Mouse (Mus musculus) kidney, embryonic 14.5 days (tissue): ENCODE measurements around the gene Nacad. TPM values are rescaled to one million over a fixed set of nuclear protein-coding genes. Genes with fewer than 3 reads are reported as not detected.

ENCODE experiments used
- ATAC-seq: fragments of 200-750 bp; cut with Nextera tagmentation; 2 replicates; pipeline ENCODE4 v1.8.0; 2017; ENCODE audit warnings: moderate number of reproducible peaks, mild to moderate bottlenecking, moderate TSS enrichment, moderate library complexity; ENCODE audit not compliant: low FRiP score, low TSS enrichment
- H3K27ac ChIP-seq: fragments of 300-500 bp; sonication (generic); 2 replicates; pipeline ENCODE4 v1.5.1; 2014; ENCODE audit warnings: low read depth, mild to moderate bottlenecking, low read length, moderate library complexity, mixed read lengths
- H3K27me3 ChIP-seq: fragments of 300-500 bp; sonication (generic); 2 replicates; pipeline ENCODE4 v1.6.1; 2014; ENCODE audit warnings: mild to moderate bottlenecking, low read length; ENCODE audit not compliant: control insufficient read depth, insufficient read depth
- H3K36me3 ChIP-seq: fragments of 300-500 bp; sonication (generic); 2 replicates; pipeline ENCODE4 v1.6.1; 2014; ENCODE audit warnings: low read length, mixed read lengths; ENCODE audit not compliant: control insufficient read depth, insufficient read depth
- H3K4me1 ChIP-seq: fragments of 300-500 bp; sonication (generic); 2 replicates; pipeline ENCODE4 v1.6.1; 2014; ENCODE audit warnings: low read length, mixed read lengths; ENCODE audit not compliant: control insufficient read depth, insufficient read depth
- H3K4me2 ChIP-seq: fragments of 300-500 bp; sonication (generic); replicated peaks from 2 replicates; pipeline ENCODE4 v1.6.1; 2014; ENCODE audit warnings: low read depth, mild to moderate bottlenecking, low read length
- H3K4me3 ChIP-seq: fragments of 300-500 bp; sonication (generic); 2 replicates; pipeline ENCODE4 v1.5.1; 2014; ENCODE audit warnings: mild to moderate bottlenecking, low read length
- H3K9ac ChIP-seq: fragments of 300-500 bp; sonication (generic); 2 replicates; pipeline ENCODE4 v1.6.1; 2014; ENCODE audit warnings: low read depth, mild to moderate bottlenecking, low read length, moderate library complexity
- H3K9me3 ChIP-seq: fragments of 300-500 bp; sonication (generic); 2 replicates; pipeline ENCODE4 v1.6.1; 2016; ENCODE audit warnings: low read length; ENCODE audit not compliant: control insufficient read depth
- WGBS: fragments of 180-500 bp; shearing (Covaris S2); extraction: QIAGEN DNeasy Blood & Tissue Kit; methylation state at CpG from one replicate; pipeline ENCODE4 v1.1.7; 2014; 5-methylcytosine and 5-hydroxymethylcytosine counted together
- polyA plus RNA-seq: library from polyadenylated mRNA; unstranded; fragments of >200 nt; fragmentation: Nextera tagmentation; extraction: Ambion mirVana; gene quantifications from 2 replicates; pipeline ENCODE4 v1.2.1, GENCODE M21; 2014

The Nacad gene
- polyA plus RNA-seq, 1 experiment from 2014 or later: 0.77 TPM

GRCm38 (mm10) chr11:6590933-6591675 is 14.7 kb downstream of the Nacad start:
- no peak for ATAC-seq
- no peaks in the 10 kb centered on the region for H3K9me3 ChIP-seq
- peaks cover 87% of the 10 kb centered on the region for H3K36me3 ChIP-seq
- no peaks in the 10 kb centered on the region for H3K27me3 ChIP-seq
- no peak overlapping the region for H3K4me2 ChIP-seq
- no peak overlapping the region for H3K9ac ChIP-seq
- WGBS: 90% methylated on average over 10 of the region's 10 CpGs
- no peak overlapping the region for H3K27ac ChIP-seq
- no peaks in the 10 kb centered on the region for H3K4me1 ChIP-seq
- no peak overlapping the region for H3K4me3 ChIP-seq

GRCm38 (mm10) chr11:6589838-6590237 is 16.0 kb downstream of the Nacad start:
- 90% methylated on average over 7 of the region's 7 CpGs for whole genome bisulfite sequencing

GRCm38 (mm10) chr11:6588295-6588694 is 17.6 kb downstream of the Nacad start:
- Histone ChIP-seq H3K9ac (no peak overlapping the region), H3K4me2 (no peak overlapping the region), H3K4me1 (no peaks in the 10 kb centered on the region), H3K36me3 (peaks cover 72% of the 10 kb centered on the region), H3K4me3 (no peak overlapping the region), H3K9me3 (no peaks in the 10 kb centered on the region), H3K27ac (no peak overlapping the region), H3K27me3 (no peaks in the 10 kb centered on the region)
- WGBS: 86% methylated on average over 7 of the region's 7 CpGs
- no peak for ATAC-seq

More at GRCm38 (mm10) chr11:6589838-6590237, 16.0 kb downstream of the Nacad start:
- Histone ChIP-seq H3K4me1 (no peaks in the 10 kb centered on the region), H3K4me2 (no peak overlapping the region), H3K9me3 (no peaks in the 10 kb centered on the region), H3K27ac (no peak overlapping the region), H3K4me3 (no peak overlapping the region), H3K27me3 (no peaks in the 10 kb centered on the region), H3K9ac (no peak overlapping the region), H3K36me3 (peaks cover 82% of the 10 kb centered on the region)
- ATAC-seq: no peak

DNA sequence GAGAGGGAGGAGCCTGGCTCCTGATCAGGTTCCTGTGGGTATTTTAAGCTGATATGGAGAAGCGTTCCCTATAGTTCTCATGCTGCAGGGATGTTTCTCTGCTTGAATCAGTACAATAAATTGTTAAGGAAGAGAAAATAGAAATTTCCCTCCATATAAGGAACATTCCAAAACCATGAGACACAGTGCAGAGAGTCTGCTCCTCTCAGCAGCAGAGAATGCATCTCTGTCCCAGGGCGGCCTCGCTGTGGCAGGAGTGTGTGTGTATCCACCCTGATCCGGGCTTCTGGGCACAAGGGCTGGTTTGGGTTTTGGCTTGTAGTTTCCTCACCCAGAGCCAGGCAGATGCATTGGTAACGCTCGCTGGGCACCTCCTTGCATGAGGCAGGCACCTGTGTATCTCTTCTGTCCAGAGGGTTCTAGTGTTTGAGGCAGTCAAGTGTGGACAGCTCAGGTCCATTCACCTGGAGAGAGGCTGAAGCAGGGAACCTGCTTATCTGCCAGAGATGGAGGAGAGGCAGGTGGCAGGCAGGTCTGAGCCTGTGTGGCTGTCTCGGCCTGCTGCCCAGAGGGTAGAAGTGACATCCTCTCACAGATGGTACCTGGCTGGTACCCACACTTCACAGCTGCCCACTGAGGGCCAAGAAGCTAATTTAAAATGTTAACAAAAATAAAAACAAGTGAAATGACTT is 18.5 kb downstream of the Nacad start:
- WGBS: 93% methylated on average over 7 of the region's 7 CpGs
- Histone ChIP-seq H3K4me3 (no peak overlapping the region), H3K27ac (no peak overlapping the region)

DNA sequence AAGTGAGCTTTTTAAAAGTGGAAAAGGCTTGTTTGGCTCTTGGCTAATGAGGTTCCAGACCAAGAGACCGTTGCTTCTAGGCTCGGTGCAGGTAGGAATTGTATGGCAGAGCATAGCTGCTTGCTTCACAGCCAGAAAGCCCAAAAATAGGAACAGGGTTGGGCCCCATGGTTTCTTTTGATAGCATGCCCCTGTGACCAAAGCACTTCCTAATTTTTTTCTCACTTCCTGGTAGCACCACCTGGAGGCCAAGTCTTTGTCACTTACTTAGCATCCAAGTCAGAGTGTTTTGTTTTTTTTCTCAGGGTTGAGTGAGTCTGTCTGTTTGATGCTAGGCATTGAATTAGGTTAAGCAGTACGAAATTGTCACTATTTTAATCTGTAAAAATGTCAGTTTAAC is 19.2 kb downstream of the Nacad start:
- H3K9ac ChIP-seq: no peak overlapping the region
- no peak for ATAC-seq
- WGBS: 84% methylated on average over 3 of the region's 3 CpGs
- H3K4me3 ChIP-seq: no peak overlapping the region
- no peaks in the 10 kb centered on the region for H3K4me1 ChIP-seq
- peaks cover 56% of the 10 kb centered on the region for H3K36me3 ChIP-seq
- H3K27me3 ChIP-seq: no peaks in the 10 kb centered on the region
- H3K9me3 ChIP-seq: no peaks in the 10 kb centered on the region
- no peak overlapping the region for H3K4me2 ChIP-seq
- no peak overlapping the region for H3K27ac ChIP-seq

More for the DNA sequence above, 18.5 kb downstream of the Nacad start:
- no peaks in the 10 kb centered on the region for H3K4me1 ChIP-seq
- no peak overlapping the region for H3K9ac ChIP-seq
- no peak overlapping the region for H3K4me2 ChIP-seq
- ATAC-seq: no peak
- no peaks in the 10 kb centered on the region for H3K9me3 ChIP-seq
- peaks cover 63% of the 10 kb centered on the region for H3K36me3 ChIP-seq
- H3K27me3 ChIP-seq: no peaks in the 10 kb centered on the region

DNA sequence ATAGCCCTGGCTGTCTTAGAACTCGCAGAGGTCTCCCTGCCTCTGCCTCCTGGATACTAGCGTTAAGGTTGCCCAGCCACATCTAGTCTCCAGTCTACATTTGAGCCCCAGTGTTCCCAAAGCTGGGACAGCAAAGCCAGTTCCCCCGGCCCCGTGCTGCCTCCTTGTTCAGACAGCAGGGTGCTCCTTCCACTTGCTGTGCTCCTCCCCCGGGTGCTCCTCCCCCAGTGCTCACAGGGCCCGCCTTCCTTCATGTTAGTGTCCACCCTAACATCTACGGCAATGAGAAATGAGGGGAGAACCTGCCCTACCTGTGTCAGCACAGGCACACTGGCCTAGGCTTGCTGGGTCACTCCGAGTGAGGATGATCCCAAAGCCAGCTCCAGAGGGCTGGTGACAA is 20.1 kb downstream of the Nacad start:
- H3K4me1 ChIP-seq: no peaks in the 10 kb centered on the region
- no peaks in the 10 kb centered on the region for H3K27me3 ChIP-seq
- no peak overlapping the region for H3K4me2 ChIP-seq
- no peak overlapping the region for H3K4me3 ChIP-seq
- H3K9me3 ChIP-seq: no peaks in the 10 kb centered on the region
- peaks cover 46% of the 10 kb centered on the region for H3K36me3 ChIP-seq
- no peak overlapping the region for H3K9ac ChIP-seq
- no peak for ATAC-seq
- H3K27ac ChIP-seq: no peak overlapping the region
- WGBS: 91% methylated on average over 8 of the region's 8 CpGs

- no peak overlapping the region for H3K4me2 ChIP-seq
- H3K27me3 ChIP-seq: no peaks in the 10 kb centered on the region
- no peak overlapping the region for H3K27ac ChIP-seq
- H3K36me3 ChIP-seq: peaks cover 15% of the 10 kb centered on the region
- H3K9me3 ChIP-seq: no peaks in the 10 kb centered on the region
- H3K4me3 ChIP-seq: no peak overlapping the region
- ATAC-seq: no peak
- H3K9ac ChIP-seq: no peak overlapping the region
- 94% methylated on average over 2 of the region's 2 CpGs for WGBS
- H3K4me1 ChIP-seq: no peaks in the 10 kb centered on the region
Observed at GRCm38 (mm10) chr11:6581560-6581959, 24.3 kb downstream of the Nacad start.

DNA sequence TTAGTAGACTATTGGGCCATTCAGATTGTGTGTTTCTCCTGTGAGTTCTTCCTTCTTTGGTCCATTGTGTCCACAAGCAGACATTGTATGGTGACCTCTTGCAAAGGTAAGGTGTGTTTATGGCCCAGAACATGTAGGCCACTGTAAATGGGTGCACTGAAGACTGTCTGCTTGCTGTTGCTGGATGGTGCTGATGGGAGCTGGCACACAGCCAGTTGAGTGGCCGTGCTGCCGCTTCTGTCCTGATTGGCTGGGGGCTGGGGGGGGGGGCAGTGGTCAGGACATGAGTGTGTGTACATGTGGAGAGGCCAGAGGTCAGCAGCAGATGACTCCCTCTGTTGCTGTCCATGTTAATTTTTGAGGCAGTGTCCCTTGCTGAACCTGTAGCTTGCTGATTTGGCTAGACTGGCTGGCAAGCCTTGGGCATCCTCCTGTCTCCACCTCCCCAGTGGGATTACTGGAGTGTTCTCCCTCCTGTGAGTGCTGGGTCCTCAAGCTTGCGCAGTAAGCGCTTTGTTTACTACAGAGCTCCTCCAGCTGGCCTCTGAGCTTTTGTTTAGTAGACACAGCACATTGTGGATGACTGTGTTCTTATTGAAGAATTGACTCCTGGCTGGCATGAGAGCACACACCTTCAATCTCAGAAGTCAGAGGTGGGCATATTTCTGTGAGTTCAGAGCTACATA is 25.6 kb downstream of the Nacad start:
- H3K4me3 ChIP-seq: no peak overlapping the region
- H3K27ac ChIP-seq: no peak overlapping the region
- WGBS: 89% methylated on average over 4 of the region's 4 CpGs
- no peak; the same call in 1 of the 2 replicates for ATAC-seq
- no peak overlapping the region for H3K4me2 ChIP-seq
- peaks cover 16% of the 10 kb centered on the region for H3K36me3 ChIP-seq
- no peaks in the 10 kb centered on the region for H3K9me3 ChIP-seq
- no peaks in the 10 kb centered on the region for H3K4me1 ChIP-seq
- no peak overlapping the region for H3K9ac ChIP-seq
- H3K27me3 ChIP-seq: no peaks in the 10 kb centered on the region

- Histone ChIP-seq H3K4me1 (no peaks in the 10 kb centered on the region), H3K36me3 (peaks cover 8% of the 10 kb centered on the region), H3K27ac (no peak overlapping the region), H3K9ac (no peak overlapping the region), H3K27me3 (no peaks in the 10 kb centered on the region), H3K9me3 (no peaks in the 10 kb centered on the region), H3K4me2 (no peak overlapping the region), H3K4me3 (no peak overlapping the region)
- ATAC-seq: no peak
- 90% methylated on average over 7 of the region's 7 CpGs for WGBS
Observed at GRCm38 (mm10) chr11:6579361-6579760, 26.5 kb downstream of the Nacad start.
